Mouse (Mus musculus) embryonic fibroblast, embryonic 13.5 days (primary cell): ENCODE measurements around the gene 1700066M21Rik.

Experiments
- CTCF ChIP-seq: IDR thresholded peaks from 2 replicates; pipeline ENCODE4 v1.5.1; 2011; ENCODE audit warnings: mild to moderate bottlenecking, control low read depth, low read length, moderate library complexity, borderline replicate concordance; ENCODE audit not compliant: insufficient read depth
- POLR2A ChIP-seq: IDR thresholded peaks from 2 replicates; pipeline ENCODE4 v1.6.1; 2011; ENCODE audit warnings: low read depth, mild to moderate bottlenecking, control low read depth, low read length, moderate library complexity

DNA sequence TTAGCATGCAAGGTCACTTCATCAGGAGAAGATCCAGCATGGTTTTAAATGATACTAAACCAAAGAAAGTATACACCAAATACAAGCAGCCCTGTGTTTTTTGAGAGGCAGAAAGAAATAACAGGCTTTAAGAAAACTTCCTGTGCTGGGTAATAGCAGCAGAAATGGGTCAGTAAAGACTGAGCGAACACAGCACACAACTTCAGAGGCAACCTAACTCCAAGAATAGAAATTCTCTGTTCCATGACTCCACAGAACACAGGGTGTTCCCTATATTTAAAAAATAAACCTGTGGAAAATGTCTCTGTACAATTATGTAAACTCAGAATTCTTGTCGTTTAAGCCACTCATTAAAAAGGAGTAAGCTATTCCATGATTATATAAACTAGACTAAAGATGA is 23.5 kb downstream of the 1700066M21Rik start:
- TF ChIP-seq CTCF = no peak
- no peak for TF ChIP-seq POLR2A
